Mouse (Mus musculus): ENCODE measurements around the gene Fam229b. TPM values are rescaled to one million over a fixed set of nuclear protein-coding genes. Genes with fewer than 3 reads are reported as not detected.

The Fam229b gene
- total RNA-seq (2023) = not detected

GRCm38 (mm10) chr10:39133462-39134310 lies at the start of gene Fam229b, which contains the start of gene Tube1:
TSS of gene Fam229b (minus strand) at chr10:39133914.
TSS of gene Tube1 (plus strand) at chr10:39133976.

GRCm38 (mm10) chr10:39163694-39164093 lies 30.0 kb upstream of the Fam229b start, which contains the start of gene Ccn6:
TSS of gene Ccn6 (minus strand) at chr10:39163794.

Other genes with a start within 250 kb of the Fam229b start
- 1.4 TPM for gene Lama4, start 168.4 kb downstream of the Fam229b start, total RNA-seq (2023)
- gene Tube1, start 62 bp upstream of the Fam229b start, total RNA-seq (2023) = 9.1 TPM
- 1.5 TPM for gene Ccn6, start 29.9 kb upstream of the Fam229b start, total RNA-seq (2023)
- 222 TPM for gene Fyn, start 234.9 kb upstream of the Fam229b start, total RNA-seq (2023)

Data from CD4-positive naive resting alpha-beta T cell, adult 57 days (primary cell).